Mouse (Mus musculus) CH12.LX (cell line): ENCODE data around the gene Itpr2. TPM values are rescaled to one million over a fixed set of nuclear protein-coding genes. Genes with fewer than 3 reads are reported as not detected.

Experiments
- DNase-seq: peaks from one replicate; pipeline ENCODE4 v3.0.0-alpha.2; 2013; ENCODE audit errors: extremely low read depth
- H3K27ac ChIP-seq: 2 replicates; pipeline ENCODE4 v1.5.1; 2012; ENCODE audit warnings: low read depth, mild to moderate bottlenecking, control low read depth, moderate library complexity; ENCODE audit not compliant: insufficient read depth
- H3K27me3 ChIP-seq: replicated peaks from 2 replicates; pipeline ENCODE3; 2012; ENCODE audit warnings: inconsistent platforms
- H3K36me3 ChIP-seq, 2 experiments: replicated peaks in 1 of 2; 2 replicates each; pipeline versions ENCODE3 to v1.6.1; 2012; ENCODE audit warnings: inconsistent platforms in 1 of 2, low read length in 1 of 2, mild to moderate bottlenecking in 1 of 2, mixed read lengths in 1 of 2, moderate library complexity in 1 of 2; ENCODE audit not compliant: control insufficient read depth in 1 of 2, insufficient read depth in 1 of 2
- H3K4me1 ChIP-seq, 2 experiments: 2 replicates each; pipeline ENCODE4 v1.6.1; 2012; ENCODE audit warnings: inconsistent platforms in 1 of 2, moderate library complexity in 1 of 2; ENCODE audit not compliant: insufficient read depth in 2 of 2, control insufficient read depth in 1 of 2
- H3K4me2 ChIP-seq: 2 replicates; pipeline ENCODE4 v1.6.1; 2012; ENCODE audit warnings: low read depth, mild to moderate bottlenecking, control low read depth; ENCODE audit not compliant: poor library complexity, insufficient read depth, severe bottlenecking
- H3K4me3 ChIP-seq, 3 experiments: fragments of 150-350 bp in 1 of 3; sonication (generic) in 1 of 3; replicated peaks in 1 of 3; 2 replicates each; pipeline versions ENCODE3 to v1.5.1; 2011 to 2012; ENCODE audit warnings: low read depth in 2 of 3, low read length in 2 of 3, mild to moderate bottlenecking in 2 of 3, moderate library complexity in 2 of 3, control low read depth in 1 of 3, improper control_type of control experiment in 1 of 3, inconsistent platforms in 1 of 3, mixed read lengths in 1 of 3; ENCODE audit not compliant: poor library complexity in 1 of 3
- H3K79me2 ChIP-seq: replicated peaks from 2 replicates; pipeline ENCODE4 v1.6.1; 2012; ENCODE audit warnings: mild to moderate bottlenecking, moderate library complexity; ENCODE audit not compliant: control insufficient read depth, poor library complexity, insufficient read depth, severe bottlenecking; ENCODE audit errors: extremely low read depth
- H3K9ac ChIP-seq: 2 replicates; pipeline ENCODE4 v1.6.1; 2012; ENCODE audit warnings: low read depth, mild to moderate bottlenecking, control low read depth, moderate library complexity; ENCODE audit not compliant: insufficient read depth
- H3K9me3 ChIP-seq: replicated peaks from 2 replicates; pipeline ENCODE3; 2012; ENCODE audit warnings: low read length, inconsistent platforms, mixed read lengths
- E2F4 ChIP-seq: IDR thresholded peaks from 2 replicates; pipeline ENCODE4 v1.6.1; 2011; ENCODE audit warnings: low read depth, low read length, improper control_type of control experiment; ENCODE audit not compliant: insufficient replicate concordance
- ELF1 ChIP-seq: IDR thresholded peaks from 2 replicates; pipeline ENCODE4 v1.6.1; 2014; ENCODE audit warnings: low read depth, mild to moderate bottlenecking, inconsistent platforms, low read length, improper control_type of control experiment
- EP300 ChIP-seq: IDR thresholded peaks from 2 replicates; pipeline ENCODE4 v1.6.1; 2011; ENCODE audit warnings: low read length, improper control_type of control experiment
- ETS1 ChIP-seq: conservative IDR thresholded peaks from 2 replicates; pipeline ENCODE4 v1.6.1; 2012; ENCODE audit warnings: low read depth, mild to moderate bottlenecking, inconsistent platforms, low read length, improper control_type of control experiment, moderate library complexity
- IRF4 ChIP-seq: IDR thresholded peaks from 2 replicates; pipeline ENCODE4 v1.6.1; 2014; ENCODE audit warnings: low read depth, mild to moderate bottlenecking, inconsistent platforms, low read length, improper control_type of control experiment
- JUN ChIP-seq: IDR thresholded peaks from 2 replicates; pipeline ENCODE4 v1.6.1; 2011; ENCODE audit warnings: low read depth, mild to moderate bottlenecking, low read length, improper control_type of control experiment, moderate library complexity; ENCODE audit not compliant: insufficient read depth
- JUND ChIP-seq: conservative IDR thresholded peaks from 2 replicates; pipeline ENCODE4 v1.6.1; 2011; ENCODE audit warnings: low read depth, low read length, improper control_type of control experiment
- KAT2A ChIP-seq: IDR thresholded peaks from 2 replicates; pipeline ENCODE4 v1.6.1; 2012; ENCODE audit warnings: low read length, improper control_type of control experiment, inconsistent platforms; ENCODE audit not compliant: insufficient replicate concordance
- MAX ChIP-seq: IDR thresholded peaks from 2 replicates; pipeline ENCODE4 v1.6.1; 2011; ENCODE audit warnings: low read length, improper control_type of control experiment
- MYC ChIP-seq: IDR thresholded peaks from 2 replicates; pipeline ENCODE4 v1.6.1; 2011; ENCODE audit warnings: low read depth, mild to moderate bottlenecking, improper control_type of control experiment, low read length
- NRF1 ChIP-seq: IDR thresholded peaks from 2 replicates; pipeline ENCODE4 v1.6.1; 2014; ENCODE audit warnings: low read depth, mild to moderate bottlenecking, inconsistent platforms, low read length, improper control_type of control experiment, moderate library complexity
- PAX5 ChIP-seq: IDR thresholded peaks from 2 replicates; pipeline ENCODE4 v1.6.1; 2012; ENCODE audit warnings: low read length, inconsistent platforms, mixed read lengths
- POLR2AphosphoS2 ChIP-seq: IDR thresholded peaks from 2 replicates; pipeline ENCODE4 v1.6.1; 2011; ENCODE audit warnings: low read depth, low read length, improper control_type of control experiment
- RCOR1 ChIP-seq: conservative IDR thresholded peaks from 2 replicates; pipeline ENCODE4 v1.6.1; 2012; ENCODE audit warnings: low read depth, mild to moderate bottlenecking, inconsistent platforms, low read length, improper control_type of control experiment
- TCF12 ChIP-seq: IDR thresholded peaks from 2 replicates; pipeline ENCODE4 v1.6.1; 2014; ENCODE audit warnings: low read depth, mild to moderate bottlenecking, inconsistent platforms, low read length, improper control_type of control experiment
- UBTF ChIP-seq: IDR thresholded peaks from 2 replicates; pipeline ENCODE4 v1.6.1; 2012; ENCODE audit warnings: low read depth, mild to moderate bottlenecking, inconsistent platforms, low read length, improper control_type of control experiment, moderate library complexity
- USF1 ChIP-seq: IDR thresholded peaks from 2 replicates; pipeline ENCODE4 v1.6.1; 2014; ENCODE audit warnings: low read depth, mild to moderate bottlenecking, inconsistent platforms, low read length, improper control_type of control experiment
- USF2 ChIP-seq: conservative IDR thresholded peaks from 2 replicates; pipeline ENCODE4 v1.6.1; 2011; ENCODE audit warnings: low read depth, low read length, improper control_type of control experiment
- ZMIZ1 ChIP-seq: IDR thresholded peaks from 2 replicates; pipeline ENCODE4 v1.6.1; 2012; ENCODE audit warnings: low read depth, mild to moderate bottlenecking, inconsistent platforms, low read length, improper control_type of control experiment
- dilution Hi-C: fragments of 300-500 bp; cut with MboI; formaldehyde crosslinking; loops from 2 replicates; pipeline ENCODE4 v1.14.3; 2020; ENCODE audit warnings: low sequenced_read_pairs; ENCODE audit not compliant: extremely low pct_unique_long_range_greater_than_20kb, extremely low pct_ligation_motif_present
- in situ Hi-C: fragments of 300-500 bp; cut with MboI; formaldehyde crosslinking; loops from 3 replicates; pipeline ENCODE4 v1.14.3; 2019; ENCODE audit warnings: low sequenced_read_pairs, low pct_ligation_motif_present, low pct_unique_long_range_greater_than_20kb, mixed read lengths
- polyA plus RNA-seq: library from polyadenylated mRNA; unstranded; fragments of >175 nt; gene quantifications from 2 replicates; pipeline ENCODE4 v1.2.1, GENCODE M21; 2012; ENCODE audit warnings: low read depth; ENCODE audit not compliant: insufficient read length
- total RNA-seq, 2 experiments: library from RNA; depleted of rRNA; stranded (reverse); fragments of 300-350 nt in 1 of 2; fragments of >200 nt in 1 of 2; gene quantifications; 2 replicates each; pipeline ENCODE4 v1.2.3; 2012 to 2014

The Itpr2 gene
- total and polyA plus RNA-seq, 3 experiments = 3.5 to 8.9 (median 4.4) TPM

- no peak overlapping the region for H3K9ac ChIP-seq
- no peaks in the 10 kb centered on the region for H3K9me3 ChIP-seq
- no peaks in the 10 kb centered on the region for H3K79me2 ChIP-seq
- DNase-seq = no peak
- TF ChIP-seq RCOR1 (no peak), POLR2AphosphoS2 (no peak), KAT2A (no peak), ETS1 (no peak), IRF4 (no peak), USF1 (no peak), JUN (no peak), E2F4 (no peak)
- no peak overlapping the region for H3K4me2 ChIP-seq
- dilution Hi-C loops = no loop called here
- H3K27ac ChIP-seq = no peak overlapping the region
- H3K36me3 ChIP-seq = peaks cover 6 to 22% of the 10 kb centered on the region in 2 experiments
- no peaks in the 10 kb centered on the region for H3K27me3 ChIP-seq
- no peak overlapping the region for H3K4me3 ChIP-seq
- in situ Hi-C loops = loop anchor here (25.0 kb wide), 1 partner anchor 338 kb away; no protein-coding TSS in a partner anchor
- H3K4me1 ChIP-seq = peaks cover 2% of the 10 kb centered on the region in 2 experiments; a peak in 3 of 4 replicates
Measured at GRCm38 (mm10) chr6:146424778-146425177, 77.2 kb downstream of the Itpr2 start.

GRCm38 (mm10) chr6:146424326-146424725 lies 77.7 kb downstream of the Itpr2 start:
- Histone ChIP-seq H3K27me3 (no peaks in the 10 kb centered on the region), H3K36me3 (peaks cover 6 to 22% of the 10 kb centered on the region in 2 experiments), H3K4me1 (no peaks in the 10 kb centered on the region; a peak in 1 of 4 replicates), H3K79me2 (no peaks in the 10 kb centered on the region), H3K4me3 (no peak overlapping the region), H3K4me2 (no peak overlapping the region), H3K9ac (no peak overlapping the region), H3K27ac (no peak overlapping the region), H3K9me3 (no peaks in the 10 kb centered on the region)
- dilution Hi-C loops (no loop called here), in situ Hi-C loops (loop anchor here (25.0 kb wide), 1 partner anchor 338 kb away; no protein-coding TSS in a partner anchor)
- DNase-seq = no peak
- no peak for TF ChIP-seq ELF1
- no peak for TF ChIP-seq MAX
- no peak for TF ChIP-seq EP300
- no peak for TF ChIP-seq RCOR1
- no peak for TF ChIP-seq JUN
- TF ChIP-seq UBTF = no peak
- TF ChIP-seq JUND = no peak

GRCm38 (mm10) chr6:146420718-146421117 lies 81.3 kb downstream of the Itpr2 start:
- in situ Hi-C loops (loop anchor here (25.0 kb wide), 1 partner anchor 342 kb away; no protein-coding TSS in a partner anchor), dilution Hi-C loops (no loop called here)
- H3K9ac ChIP-seq = no peak overlapping the region
- H3K9me3 ChIP-seq = no peaks in the 10 kb centered on the region
- no peak for DNase-seq
- H3K27me3 ChIP-seq = no peaks in the 10 kb centered on the region
- H3K4me1 ChIP-seq = no peaks in the 10 kb centered on the region
- H3K36me3 ChIP-seq = peaks cover 6 to 27% of the 10 kb centered on the region in 2 experiments
- H3K27ac ChIP-seq = no peak overlapping the region
- H3K79me2 ChIP-seq = no peaks in the 10 kb centered on the region; the same call in 1 of the 2 replicates
- no peak overlapping the region for H3K4me3 ChIP-seq
- TF ChIP-seq TCF12 (no peak), USF2 (no peak), USF1 (no peak), PAX5 (no peak), NRF1 (no peak), ELF1 (no peak), ZMIZ1 (no peak), MYC (no peak)
- no peak overlapping the region for H3K4me2 ChIP-seq
